ENCODE assay signal across 8 mouse cellular contexts in the genomic region with DNA sequence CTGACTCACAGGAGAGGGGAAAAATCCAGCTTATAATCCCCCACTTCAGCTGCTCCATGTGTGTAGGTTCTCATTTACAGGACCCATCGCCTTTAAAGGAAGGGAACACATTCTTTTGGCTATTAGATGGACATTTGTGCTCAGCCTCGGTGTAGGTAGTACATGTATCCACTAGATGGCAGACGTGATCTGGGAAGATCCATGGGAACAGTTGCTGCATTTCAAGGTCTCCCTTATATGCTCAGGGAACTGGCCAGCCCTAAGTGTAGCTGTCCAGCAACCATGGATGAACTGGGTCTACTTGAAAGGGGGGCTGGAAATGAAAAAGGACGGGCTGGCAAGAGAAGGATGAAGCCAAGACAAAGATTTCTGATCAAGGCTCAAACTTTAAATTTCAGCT.
A peak's percentile ranks its signal among the peaks of the same experiment; 100 is the strongest.
DNase-seq lines count a peak whose midpoint lies in the region; ATAC-seq and TF ChIP-seq lines count a peak whose summit lies in the region.

No protein-coding gene starts in this region.

- H3K4me1 ChIP-seq in ES-E14 (ENCODE audit: control insufficient read depth in 2 of 2, insufficient read depth in 2 of 2, low read length in 2 of 2, poor library complexity in 1 of 2) = no peaks in the 10 kb centered on the region
- no peaks in the 10 kb centered on the region for H3K4me1 ChIP-seq in forebrain, embryonic 12.5 days
- no peaks in the 10 kb centered on the region for H3K4me1 ChIP-seq in intestine, embryonic 15.5 days (replicated peaks)
- H3K4me1 ChIP-seq in midbrain, embryonic 15.5 days = no peaks in the 10 kb centered on the region
- no peaks in the 10 kb centered on the region for H3K4me1 ChIP-seq in stomach, postnatal 0 days (replicated peaks; ENCODE audit: control insufficient read depth, insufficient read depth)

- no peak overlapping the region for H3K4me3 ChIP-seq in ES-E14 (ENCODE audit: insufficient read depth in 1 of 2, low read depth in 1 of 2, low read length in 2 of 2, poor library complexity in 1 of 2, severe bottlenecking in 1 of 2)
- H3K4me3 ChIP-seq in forebrain, embryonic 12.5 days (replicated peaks) = no peak overlapping the region
- H3K4me3 ChIP-seq in intestine, embryonic 15.5 days (replicated peaks) = no peak overlapping the region
- H3K4me3 ChIP-seq in midbrain, embryonic 15.5 days = no peak overlapping the region
- H3K4me3 ChIP-seq in stomach, postnatal 0 days (ENCODE audit: low read depth, low read length) = no peak overlapping the region

- TF ChIP-seq EP300 in stomach, postnatal 0 days (optimal IDR thresholded peaks at IDR 0.05) = no peak

- WGBS in forebrain, embryonic 12.5 days = 13% methylated on average over 4 of the region's 4 CpGs
- 13% methylated on average over 4 of the region's 4 CpGs for WGBS in intestine, embryonic 15.5 days
- 19% methylated on average over 4 of the region's 4 CpGs for WGBS in midbrain, embryonic 15.5 days
- WGBS in stomach, postnatal 0 days = 13% methylated on average over 4 of the region's 4 CpGs

- no peak overlapping the region for H3K27ac ChIP-seq in ES-E14 (ENCODE audit: insufficient read depth, low read depth, low read length, poor library complexity, severe bottlenecking)
- H3K27ac ChIP-seq in forebrain, embryonic 12.5 days = no peak overlapping the region
- no peak overlapping the region for H3K27ac ChIP-seq in intestine, embryonic 15.5 days
- no peak overlapping the region for H3K27ac ChIP-seq in midbrain, embryonic 15.5 days
- no peak overlapping the region for H3K27ac ChIP-seq in stomach, postnatal 0 days (replicated peaks)

- H3K27me3 ChIP-seq in forebrain, embryonic 12.5 days = no peaks in the 10 kb centered on the region
- no peaks in the 10 kb centered on the region for H3K27me3 ChIP-seq in intestine, embryonic 15.5 days (replicated peaks)
- no peaks in the 10 kb centered on the region for H3K27me3 ChIP-seq in midbrain, embryonic 15.5 days (replicated peaks)
- H3K27me3 ChIP-seq in stomach, postnatal 0 days (ENCODE audit: control insufficient read depth, insufficient read depth, low read length) = no peaks in the 10 kb centered on the region

- no peak for TF ChIP-seq POLR2A in brain, embryonic 14.5 days (IDR thresholded peaks at IDR 0.05; ENCODE audit: borderline replicate concordance, extremely low read depth, insufficient read depth, insufficient read length, poor library complexity, severe bottlenecking)

- peak; percentile 89 for ATAC-seq in forebrain, embryonic 12.5 days (ENCODE audit: low FRiP score)
- peak; percentile 88 for ATAC-seq in intestine, embryonic 15.5 days
- ATAC-seq in midbrain, embryonic 15.5 days (replicated peaks) = peak; percentile 94
- ATAC-seq in stomach, postnatal 0 days (ENCODE audit: low FRiP score, low TSS enrichment) = 0 out of 2 replicates have a peak, but pooled peaks have one; percentile 38

- H3K36me3 ChIP-seq in ES-E14 (ENCODE audit: control insufficient read depth, insufficient read depth, low read length, poor library complexity, severe bottlenecking) = no peaks in the 10 kb centered on the region
- no peaks in the 10 kb centered on the region for H3K36me3 ChIP-seq in forebrain, embryonic 12.5 days (replicated peaks)
- no peaks in the 10 kb centered on the region for H3K36me3 ChIP-seq in intestine, embryonic 15.5 days
- no peaks in the 10 kb centered on the region for H3K36me3 ChIP-seq in midbrain, embryonic 15.5 days (replicated peaks)
- H3K36me3 ChIP-seq in stomach, postnatal 0 days (ENCODE audit: control insufficient read depth, insufficient read depth, low read length) = no peaks in the 10 kb centered on the region

- peak; percentile 85; the same call in 1 of the 2 replicates for TF ChIP-seq CTCF in brain, embryonic 14.5 days (IDR thresholded peaks at IDR 0.05; ENCODE audit: borderline replicate concordance, extremely low read depth, insufficient read depth, insufficient read length)
- peak; percentile 92 for TF ChIP-seq CTCF in stomach, postnatal 0 days (IDR thresholded peaks at IDR 0.05; ENCODE audit: low read depth)

- DNase-seq in ES-E14 (ENCODE audit: low read depth, low spot score) = peak; percentile 19
- peak; percentile 86 for DNase-seq in brain, embryonic 14.5 days (ENCODE audit: low read depth)
- DNase-seq in left cerebral cortex, adult 9 months (ENCODE audit: low spot score in 2 of 2) = peak; percentile 19 to 69
- DNase-seq in stomach, postnatal 0 days (ENCODE audit: low spot score) = peak; percentile 38
- DNase-seq in urinary bladder, postnatal 10 days (ENCODE audit: low spot score) = no peak

- in situ Hi-C loops in ES-E14 (cut with MboI; ENCODE audit: low sequenced_read_pairs in 2 of 2, unreplicated experiment in 2 of 2) = no loop called here

- no peak overlapping the region for H3K9ac ChIP-seq in ES-E14 (ENCODE audit: insufficient read depth, low read depth, low read length, poor library complexity, severe bottlenecking)
- no peak overlapping the region for H3K9ac ChIP-seq in forebrain, embryonic 12.5 days
- H3K9ac ChIP-seq in intestine, embryonic 15.5 days = no peak overlapping the region
- H3K9ac ChIP-seq in midbrain, embryonic 15.5 days = no peak overlapping the region
- H3K9ac ChIP-seq in stomach, postnatal 0 days (ENCODE audit: low read length) = no peak overlapping the region

- no peaks in the 10 kb centered on the region for H3K9me3 ChIP-seq in ES-E14 (ENCODE audit: control insufficient read depth, insufficient read depth, low read depth, low read length)
- no peaks in the 10 kb centered on the region for H3K9me3 ChIP-seq in forebrain, embryonic 12.5 days
- H3K9me3 ChIP-seq in intestine, embryonic 15.5 days = no peaks in the 10 kb centered on the region
- H3K9me3 ChIP-seq in midbrain, embryonic 15.5 days = no peaks in the 10 kb centered on the region
- no peaks in the 10 kb centered on the region for H3K9me3 ChIP-seq in stomach, postnatal 0 days (ENCODE audit: control insufficient read depth, low read length)

- no peak overlapping the region for H3K4me2 ChIP-seq in forebrain, embryonic 12.5 days
- no peak overlapping the region for H3K4me2 ChIP-seq in intestine, embryonic 15.5 days (replicated peaks)
- no peak overlapping the region for H3K4me2 ChIP-seq in midbrain, embryonic 15.5 days
- H3K4me2 ChIP-seq in stomach, postnatal 0 days (replicated peaks; ENCODE audit: low read depth) = no peak overlapping the region

TF ChIP-seq in ES-E14, 5 proteins besides CTCF, POLR2A, EP300 and RAD21:
- TF ChIP-seq ZC3H11A (IDR thresholded peaks at IDR 0.05; ENCODE audit: borderline replicate concordance, low read depth, low read length) (peak; percentile 43; the same call in 1 of the 2 replicates), HCFC1 (IDR thresholded peaks at IDR 0.05; ENCODE audit: borderline replicate concordance, insufficient read depth, low read length) (no peak), CHD2 (IDR thresholded peaks at IDR 0.05; ENCODE audit: low read depth, low read length) (no peak), ZNF384 (IDR thresholded peaks at IDR 0.05; ENCODE audit: low read depth, low read length) (no peak), MAFK (IDR thresholded peaks at IDR 0.05; ENCODE audit: insufficient read depth, low read depth, low read length) (no peak)
TF ChIP-seq in ES-E14: peak in this region for 1.

Comparison
In these comparisons a context has a peak if more than half of its experiments do, and no peak if none do; other contexts are left out.
1. ATAC-seq: peak in every context shown above with its lines; median percentile 94 in midbrain, embryonic 15.5 days; 89 in forebrain, embryonic 12.5 days; 88 in intestine, embryonic 15.5 days; 38 in stomach, postnatal 0 days.